Mouse (Mus musculus) gastrocnemius, postnatal 14 days (tissue): ENCODE data around the gene Defb39. TPM values are rescaled to one million over a fixed set of nuclear protein-coding genes. Genes with fewer than 3 reads are reported as not detected.

Experiments
- DNase-seq: peaks from one replicate; pipeline ENCODE4 v3.0.0; 2021; ENCODE audit warnings: mixed read lengths
- intact Hi-C: fragments of 180-260 bp; cut with DNase I; formaldehyde crosslinking; loops from one replicate; pipeline ENCODE4 v1.15.1; 2025; ENCODE audit warnings: low total_unique reads
- long read RNA-seq, 2 experiments: library from polyadenylated mRNA; stranded (forward); transcript quantifications; one replicate each; pipeline ENCODE4 v2.0.0; 2021
- total RNA-seq, 2 experiments: library from RNA; stranded (reverse); gene quantifications; 2 replicates each; pipeline ENCODE4 v1.2.3; 2021

Defb39 gene
- total RNA-seq, result not detected
- long read RNA-seq, experiment 1, result 0 reads
- long read RNA-seq, experiment 2, result 0 reads

GRCm38 (mm10) chr8:19064710-19065109 lies at the start of gene Defb39:
TSS of gene Defb39 (minus strand) at chr8:19064810.
- intact Hi-C loops, result no loop called here

GRCm38 (mm10) chr8:19066013-19066412 lies 1.4 kb upstream of the Defb39 start:
- intact Hi-C loops, result no loop called here
- no peak for DNase-seq

More at GRCm38 (mm10) chr8:19064710-19065109, at the start of gene Defb39:
- no peak for DNase-seq

GRCm38 (mm10) chr8:19062891-19063290 lies 1.7 kb downstream of the Defb39 start:
- no peak for DNase-seq
- intact Hi-C loops, result no loop called here

DNA sequence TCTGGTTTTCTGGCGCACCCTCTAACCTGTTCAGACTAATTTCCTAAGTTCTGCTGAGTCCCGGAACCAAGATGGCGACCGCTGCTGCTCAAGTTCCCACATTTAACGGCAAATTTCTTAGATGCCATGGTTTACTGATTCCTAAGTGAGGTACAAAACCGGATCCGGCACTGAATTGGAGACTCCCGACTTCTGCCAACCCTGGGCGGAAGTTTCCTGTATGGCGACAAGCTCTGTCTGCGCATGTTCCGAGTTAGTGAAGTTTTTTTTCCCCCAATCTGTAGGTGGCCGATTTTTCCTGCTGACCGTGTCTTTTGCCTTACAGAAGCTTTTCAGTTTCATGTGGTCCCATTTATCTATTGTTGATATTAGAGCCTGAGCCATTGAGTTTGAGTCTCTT lies 19.4 kb downstream of the Defb39 start:
- intact Hi-C loops, result no loop called here
- DNase-seq, result no peak

DNA sequence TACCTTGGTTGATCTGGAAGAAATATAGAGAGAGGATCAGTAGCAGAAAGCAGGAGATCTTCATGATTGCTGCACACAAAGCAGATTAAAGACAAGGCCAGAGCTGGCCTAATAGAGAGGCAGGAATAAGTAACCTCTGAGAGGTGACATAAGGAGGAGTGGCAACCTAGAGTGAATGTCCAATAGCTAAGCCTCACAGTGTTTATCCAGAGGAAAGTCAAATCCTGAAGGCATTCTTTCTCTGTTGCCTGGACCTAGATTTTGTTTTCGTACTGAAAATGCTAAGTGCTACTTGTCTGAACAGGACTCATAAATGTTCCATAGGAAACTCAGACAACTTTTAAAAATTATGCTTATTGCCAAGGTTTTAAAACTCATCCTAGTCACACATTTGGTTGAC lies 38.1 kb downstream of the Defb39 start, which contains the start of gene Defb38:
Gene Defb38, minus strand, starts transcription at position 101 of the 400 bp plus-strand sequence.
- DNase-seq, result no peak

More for the DNA sequence above, 38.1 kb downstream of the Defb39 start, which contains the start of gene Defb38:
- intact Hi-C loops, result no loop called here

Other genes with a start within 250 kb of the Defb39 start
- not detected for gene Defb40, start 86.6 kb downstream of the Defb39 start, total RNA-seq
- gene Defb37, start 73.8 kb downstream of the Defb39 start, total RNA-seq, result not detected
- not detected for gene Defb38, start 38.2 kb downstream of the Defb39 start, total RNA-seq
- gene Defb12, start 50.0 kb upstream of the Defb39 start, total RNA-seq, result not detected
- gene Defb34, start 58.9 kb upstream of the Defb39 start, total RNA-seq, result not detected
- gene Gm45826, start 76.0 kb upstream of the Defb39 start, total RNA-seq, result not detected
- gene Defb14, start 129.5 kb upstream of the Defb39 start, total RNA-seq, result not detected
- gene Defb4, start 133.9 kb upstream of the Defb39 start, total RNA-seq, result not detected
- gene Defb6, start 160.7 kb upstream of the Defb39 start, total RNA-seq, result not detected
- not detected for gene Defb46, start 175.1 kb upstream of the Defb39 start, total RNA-seq
- gene Defb5, start 182.8 kb upstream of the Defb39 start, total RNA-seq, result not detected
- gene Defb3, start 228.6 kb upstream of the Defb39 start, total RNA-seq, result not detected